Mouse (Mus musculus) heart, embryonic 16.5 days (tissue): ENCODE results near the gene Rnf212. TPM values are rescaled to one million over a fixed set of nuclear protein-coding genes. Genes with fewer than 3 reads are reported as not detected.

Source experiments
- ATAC-seq: fragments of 200-750 bp; cut with Nextera tagmentation; replicated peaks from 2 replicates; pipeline ENCODE4 v1.8.0; 2017; ENCODE audit warnings: moderate number of reproducible peaks; ENCODE audit not compliant: insufficient read depth, low FRiP score; ENCODE audit errors: extremely low read depth
- H3K27ac ChIP-seq: fragments of 300-500 bp; sonication (generic); 2 replicates; pipeline ENCODE4 v1.5.1; 2014; ENCODE audit warnings: mild to moderate bottlenecking, low read length, control low read depth, moderate library complexity
- H3K27me3 ChIP-seq: fragments of 300-500 bp; sonication (generic); 2 replicates; pipeline ENCODE4 v1.6.1; 2014; ENCODE audit warnings: low read length, mixed read lengths; ENCODE audit not compliant: control insufficient read depth, insufficient read depth
- H3K36me3 ChIP-seq: fragments of 300-500 bp; sonication (generic); 2 replicates; pipeline ENCODE4 v1.6.1; 2014; ENCODE audit not compliant: control insufficient read depth, insufficient read depth
- H3K4me1 ChIP-seq: fragments of 300-500 bp; sonication (generic); 2 replicates; pipeline ENCODE4 v1.6.1; 2014; ENCODE audit warnings: low read length, mixed read lengths; ENCODE audit not compliant: control insufficient read depth, insufficient read depth
- H3K4me2 ChIP-seq: fragments of 300-500 bp; sonication (generic); 2 replicates; pipeline ENCODE4 v1.6.1; 2014; ENCODE audit warnings: low read depth, mild to moderate bottlenecking, control low read depth, low read length
- H3K4me3 ChIP-seq: fragments of 300-500 bp; sonication (generic); 2 replicates; pipeline ENCODE4 v1.5.1; 2014; ENCODE audit warnings: mild to moderate bottlenecking, control low read depth, low read length
- H3K9ac ChIP-seq: fragments of 300-500 bp; sonication (generic); 2 replicates; pipeline ENCODE4 v1.6.1; 2014; ENCODE audit warnings: low read length, control low read depth
- H3K9me3 ChIP-seq: fragments of 300-500 bp; sonication (generic); replicated peaks from 2 replicates; pipeline ENCODE4 v1.6.1; 2016; ENCODE audit warnings: low read length; ENCODE audit not compliant: control insufficient read depth
- WGBS: fragments of 180-500 bp; shearing (Covaris S2); extraction: QIAGEN DNeasy Blood & Tissue Kit; methylation state at CpG from one replicate; pipeline ENCODE4 v1.1.7; 2014; 5-methylcytosine and 5-hydroxymethylcytosine counted together
- polyA plus RNA-seq: library from polyadenylated mRNA; unstranded; fragments of >200 nt; fragmentation: Nextera tagmentation; extraction: Ambion mirVana; gene quantifications from 2 replicates; pipeline ENCODE4 v1.2.1, GENCODE M21; 2015

The Rnf212 gene
- polyA plus RNA-seq, 1 experiment from 2014 or later, result not detected

DNA sequence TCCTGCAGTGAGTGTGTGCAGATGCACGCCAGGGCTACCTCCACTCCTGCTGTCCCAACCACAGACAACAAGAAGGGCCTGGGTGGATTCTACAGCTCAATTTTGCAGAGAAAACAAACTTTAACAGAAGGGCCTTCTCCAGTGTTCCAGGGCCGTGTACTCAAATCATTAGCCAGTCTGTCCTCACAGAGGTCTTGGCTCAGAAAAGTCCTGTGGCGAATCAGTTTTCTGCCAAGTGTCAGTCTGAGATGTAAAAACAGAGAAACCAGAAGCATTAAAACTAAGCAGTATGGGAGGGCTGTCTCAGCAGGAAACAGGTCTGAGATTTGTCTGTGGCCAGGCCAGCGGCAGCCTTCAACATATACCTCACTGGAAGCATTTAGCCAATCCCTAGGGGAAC is 56.7 kb downstream of the Rnf212 start:
- WGBS, result 46% methylated on average over 4 of the region's 4 CpGs
- no peaks in the 10 kb centered on the region for H3K9me3 ChIP-seq
- no peaks in the 10 kb centered on the region for H3K36me3 ChIP-seq
- no peak overlapping the region for H3K9ac ChIP-seq
- H3K4me3 ChIP-seq, result no peak overlapping the region
- no peak for ATAC-seq
- no peaks in the 10 kb centered on the region for H3K27me3 ChIP-seq
- H3K4me1 ChIP-seq, result no peaks in the 10 kb centered on the region
- H3K27ac ChIP-seq, result no peak overlapping the region
- H3K4me2 ChIP-seq, result no peak overlapping the region

DNA sequence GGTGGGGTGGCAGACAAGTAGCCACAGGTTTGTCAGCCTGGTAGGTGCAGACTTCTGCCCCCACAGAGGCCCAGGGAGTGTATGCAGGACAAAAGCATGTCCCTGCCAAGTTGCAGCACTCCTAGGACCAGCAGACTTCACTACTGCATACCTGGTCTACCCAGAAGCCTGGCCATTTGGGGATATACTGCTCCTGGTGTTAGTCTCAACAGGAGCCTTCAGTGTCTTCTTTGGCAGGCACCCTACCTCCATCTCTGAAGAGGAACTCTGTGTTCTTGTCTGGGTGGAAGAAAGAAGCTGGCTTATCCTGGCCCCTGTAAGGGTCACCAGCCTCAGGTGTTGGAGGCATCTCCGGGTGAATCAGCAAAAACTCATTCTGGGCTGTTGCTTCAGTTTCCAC is 58.8 kb downstream of the Rnf212 start:
- no peak overlapping the region for H3K27ac ChIP-seq
- no peaks in the 10 kb centered on the region for H3K9me3 ChIP-seq
- no peak for ATAC-seq
- 76% methylated on average over 1 of the region's 1 CpGs for WGBS
- H3K36me3 ChIP-seq, result no peaks in the 10 kb centered on the region
- no peaks in the 10 kb centered on the region for H3K4me1 ChIP-seq
- H3K9ac ChIP-seq, result no peak overlapping the region
- no peak overlapping the region for H3K4me3 ChIP-seq
- H3K4me2 ChIP-seq, result no peak overlapping the region
- no peaks in the 10 kb centered on the region for H3K27me3 ChIP-seq

DNA sequence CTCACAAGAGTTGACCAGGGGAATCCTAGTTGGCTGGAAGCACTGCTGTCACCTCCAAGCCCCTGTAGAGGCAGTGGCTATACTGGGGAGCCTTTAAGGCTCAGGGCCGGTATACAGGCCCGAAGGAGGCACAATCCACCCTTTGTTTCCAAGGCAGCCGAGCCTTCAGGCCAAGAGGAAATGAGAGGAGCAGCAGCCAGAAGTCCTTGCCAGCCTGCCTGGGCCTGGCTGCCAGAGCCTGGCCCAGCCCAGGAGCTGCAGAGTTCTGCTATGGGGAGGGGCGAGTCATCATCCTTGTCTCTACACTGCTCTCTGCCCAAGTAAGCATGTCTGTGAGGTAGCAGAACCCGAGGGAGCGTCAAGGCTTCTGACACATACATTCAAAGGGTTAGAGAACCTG is 60.6 kb downstream of the Rnf212 start:
- Histone ChIP-seq H3K4me1 (no peaks in the 10 kb centered on the region), H3K36me3 (no peaks in the 10 kb centered on the region), H3K4me2 (no peak overlapping the region), H3K27ac (peak overlapping the region; percentile 23), H3K9ac (no peak overlapping the region), H3K27me3 (no peaks in the 10 kb centered on the region), H3K9me3 (no peaks in the 10 kb centered on the region), H3K4me3 (no peak overlapping the region)
- WGBS, result 54% methylated on average over 6 of the region's 6 CpGs
- ATAC-seq, result peak; percentile 42; the same call in 1 of the 2 replicates

DNA sequence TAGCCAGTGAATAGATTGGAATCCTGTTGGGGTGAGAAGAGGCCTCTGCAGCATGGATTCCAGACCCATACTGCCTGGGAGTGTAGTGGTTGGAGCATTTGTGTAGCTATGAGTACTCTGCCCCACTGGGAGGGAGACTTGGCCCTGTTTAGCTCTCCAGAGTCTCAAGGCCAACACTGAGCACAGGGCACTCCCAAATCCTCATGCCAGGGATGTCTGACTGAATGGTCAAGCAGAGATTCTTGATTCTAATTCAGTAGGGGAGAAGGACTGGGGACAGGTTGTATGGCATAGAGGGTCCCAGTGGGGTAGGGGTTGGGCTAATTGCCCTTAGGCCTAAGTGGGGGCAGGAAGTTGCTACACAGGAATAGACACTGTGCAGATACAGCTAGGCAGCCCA is 61.1 kb downstream of the Rnf212 start:
- no peak for ATAC-seq

DNA sequence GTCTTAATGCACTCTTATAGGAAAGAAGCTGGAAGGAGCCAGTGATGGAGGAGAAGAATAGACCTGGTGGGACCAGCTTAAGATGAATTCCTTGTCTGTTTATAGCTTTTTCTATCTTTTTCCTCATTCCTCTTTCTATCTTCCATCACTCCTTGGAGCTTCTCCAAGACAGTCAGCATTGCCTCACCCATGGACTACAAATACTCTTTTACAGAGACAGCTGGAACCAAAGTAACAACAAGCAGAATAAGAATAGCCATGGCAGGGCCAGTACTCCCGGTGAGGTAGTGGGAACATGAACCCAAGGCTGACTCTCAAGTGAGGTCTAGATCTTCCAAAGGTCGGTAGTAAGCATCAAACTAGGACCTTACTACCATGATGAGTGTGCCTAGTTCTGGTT is 61.7 kb downstream of the Rnf212 start:
- 82% methylated on average over 2 of the region's 2 CpGs for WGBS
- H3K36me3 ChIP-seq, result no peaks in the 10 kb centered on the region

More for the DNA sequence above, 61.1 kb downstream of the Rnf212 start:
- Histone ChIP-seq H3K9me3 (no peaks in the 10 kb centered on the region), H3K4me3 (no peak overlapping the region), H3K27ac (peak overlapping the region; percentile 23), H3K9ac (no peak overlapping the region), H3K27me3 (no peaks in the 10 kb centered on the region), H3K36me3 (no peaks in the 10 kb centered on the region), H3K4me1 (no peaks in the 10 kb centered on the region), H3K4me2 (no peak overlapping the region)

DNA sequence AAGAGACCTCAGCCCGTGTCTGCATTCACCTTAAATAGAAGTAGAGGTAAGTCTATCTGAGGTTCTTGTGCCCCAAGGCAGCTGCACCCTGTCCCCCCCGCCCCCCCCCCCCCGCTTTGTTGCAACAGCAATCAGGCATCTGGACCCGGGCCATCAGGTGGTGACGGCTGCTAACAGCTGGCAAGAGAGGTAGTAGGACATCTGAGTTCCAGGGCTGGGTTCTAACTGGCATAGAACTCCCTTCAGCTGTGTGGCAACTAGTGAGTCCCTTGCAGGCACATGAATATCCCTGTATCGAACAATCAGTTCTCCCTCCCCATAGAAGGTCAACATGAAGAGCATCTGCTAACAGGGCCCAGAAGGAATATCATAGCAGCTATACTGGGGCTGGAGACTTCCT is 62.8 kb downstream of the Rnf212 start:
- Histone ChIP-seq H3K36me3 (no peaks in the 10 kb centered on the region; the same call in 1 of the 2 replicates), H3K27ac (no peak overlapping the region), H3K4me1 (no peaks in the 10 kb centered on the region), H3K27me3 (no peaks in the 10 kb centered on the region), H3K9ac (no peak overlapping the region), H3K4me2 (no peak overlapping the region), H3K9me3 (no peaks in the 10 kb centered on the region), H3K4me3 (no peak overlapping the region)
- ATAC-seq, result no peak
- WGBS, result 68% methylated on average over 6 of the region's 6 CpGs

More for the DNA sequence above, 61.7 kb downstream of the Rnf212 start:
- Histone ChIP-seq H3K27me3 (no peaks in the 10 kb centered on the region), H3K9ac (no peak overlapping the region), H3K27ac (no peak overlapping the region), H3K4me1 (no peaks in the 10 kb centered on the region), H3K4me3 (no peak overlapping the region), H3K4me2 (no peak overlapping the region), H3K9me3 (no peaks in the 10 kb centered on the region)
- ATAC-seq, result no peak

DNA sequence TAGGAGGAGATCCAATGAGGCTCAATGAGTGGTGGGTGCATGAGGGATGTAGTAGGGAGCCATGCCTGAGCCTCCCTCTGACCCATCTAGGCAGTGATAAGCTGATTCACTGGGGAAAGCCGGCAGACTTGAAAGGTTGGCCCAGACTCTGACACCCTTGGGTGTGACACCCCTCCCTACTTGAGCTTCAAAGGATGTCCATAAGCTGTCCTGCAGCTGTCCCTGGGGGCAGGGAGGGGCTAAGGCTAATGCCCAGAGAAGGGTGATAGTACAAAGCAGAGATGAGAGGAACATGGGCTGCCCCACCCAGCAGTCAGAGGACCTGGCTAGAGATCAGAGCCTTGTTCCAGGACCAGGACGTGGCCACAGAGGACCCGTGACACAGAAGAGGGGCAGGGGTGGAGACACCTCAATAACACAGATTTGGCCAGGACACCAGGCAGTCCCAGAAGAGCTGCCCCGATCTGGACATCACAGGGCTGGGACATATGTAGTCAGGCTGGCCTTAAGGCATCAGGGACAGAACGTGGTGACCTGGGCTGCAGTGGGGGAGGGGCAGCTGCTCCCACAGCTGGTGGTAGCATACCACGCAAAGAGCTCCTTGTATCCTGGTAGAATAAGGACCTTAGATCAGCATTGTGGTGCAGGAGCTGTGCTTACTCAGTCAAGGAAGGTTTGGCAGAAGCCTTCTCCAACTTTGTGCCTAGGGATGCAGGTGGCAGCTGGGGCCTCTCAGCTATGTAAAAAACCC is 65.6 kb downstream of the Rnf212 start:
- no peak for ATAC-seq
- WGBS, result 45% methylated on average over 6 of the region's 6 CpGs

DNA sequence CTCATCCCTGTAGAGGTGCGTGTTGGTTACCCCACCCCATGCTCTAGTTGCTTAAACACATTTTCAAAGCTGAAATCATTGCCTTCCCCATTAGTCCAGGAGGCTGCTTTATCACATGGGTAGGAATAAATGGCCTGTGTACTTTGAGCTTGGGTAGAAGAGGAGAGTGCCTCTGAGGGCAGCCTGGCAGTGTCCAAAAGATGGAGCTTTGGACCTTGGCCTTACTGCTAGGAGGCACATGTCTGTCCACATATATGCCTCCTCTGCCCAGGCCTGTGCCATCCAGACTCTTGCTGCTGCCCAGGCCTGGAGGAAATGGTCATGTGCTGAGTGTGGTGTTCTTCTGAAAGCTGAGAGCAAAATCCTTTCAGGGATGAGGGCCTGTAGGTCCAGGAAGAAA is 66.4 kb downstream of the Rnf212 start:
- H3K4me1 ChIP-seq, result 0 out of 2 replicates have a peak, but pooled peaks cover 2% of the 10 kb centered on the region
- H3K9me3 ChIP-seq, result no peaks in the 10 kb centered on the region
- peaks cover 11% of the 10 kb centered on the region for H3K36me3 ChIP-seq
- 96% methylated on average over 1 of the region's 1 CpGs for WGBS
- H3K4me2 ChIP-seq, result no peak overlapping the region
- no peak overlapping the region for H3K4me3 ChIP-seq
- H3K9ac ChIP-seq, result no peak overlapping the region
- H3K27me3 ChIP-seq, result no peaks in the 10 kb centered on the region
- no peak for ATAC-seq
- no peak overlapping the region for H3K27ac ChIP-seq

More for the DNA sequence above, 65.6 kb downstream of the Rnf212 start:
- Histone ChIP-seq H3K27ac (no peak overlapping the region), H3K4me3 (no peak overlapping the region), H3K4me1 (no peaks in the 10 kb centered on the region), H3K9me3 (no peaks in the 10 kb centered on the region), H3K4me2 (no peak overlapping the region), H3K9ac (no peak overlapping the region), H3K27me3 (no peaks in the 10 kb centered on the region), H3K36me3 (peaks cover 11% of the 10 kb centered on the region)

DNA sequence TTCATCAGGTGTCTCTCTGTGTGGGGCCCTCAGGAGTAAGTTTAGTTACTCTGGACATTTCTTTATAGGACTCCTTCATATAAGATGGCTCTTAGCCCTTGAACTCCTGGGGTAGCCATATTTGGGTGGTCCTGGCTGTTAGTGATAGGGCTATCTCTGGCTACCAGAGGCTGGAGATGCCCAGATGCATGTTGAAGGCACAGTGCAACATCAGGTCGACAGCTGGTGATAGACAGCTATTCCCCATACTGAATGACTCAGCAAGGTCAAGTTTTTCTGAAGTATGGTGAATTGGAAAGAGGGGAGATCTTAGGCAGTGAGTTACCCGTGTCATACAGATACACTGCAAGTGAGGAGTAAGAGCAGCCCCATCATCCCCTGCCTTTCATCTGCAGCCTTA is 67.0 kb downstream of the Rnf212 start:
- 65% methylated on average over 2 of the region's 2 CpGs for WGBS
- Histone ChIP-seq H3K9me3 (no peaks in the 10 kb centered on the region), H3K4me1 (0 out of 2 replicates have a peak, but pooled peaks cover 2% of the 10 kb centered on the region), H3K27me3 (no peaks in the 10 kb centered on the region), H3K4me3 (no peak overlapping the region), H3K27ac (no peak overlapping the region), H3K36me3 (peaks cover 11% of the 10 kb centered on the region), H3K4me2 (no peak overlapping the region), H3K9ac (no peak overlapping the region)
- no peak for ATAC-seq
